19 mouse cellular contexts compared by ENCODE assay signal in genomic region chr9:92129504-92129903, GRCm38 (mm10).
DNase-seq lines count a peak whose midpoint lies in the region; ATAC-seq and TF ChIP-seq lines count a peak whose summit lies in the region.
"Had no signal": no experiment of that assay in that cellular context is flagged by ENCODE, and none has a peak within 500 bp of the region (broad histone marks: within the 10 kb centered on the region; RNA-seq: fewer than 3 reads in every experiment).

No protein-coding gene starts in this region.

- H3K27me3 ChIP-seq in liver, embryonic 14.5 days (ENCODE audit: control insufficient read depth, insufficient read depth, low read length): no peaks in the 10 kb centered on the region
- H3K27me3 ChIP-seq in liver, embryonic 12.5 days (replicated peaks): no peaks in the 10 kb centered on the region
- H3K27me3 ChIP-seq in ES-Bruce4 (ENCODE audit: control insufficient read depth, insufficient read depth, low read length, poor library complexity, severe bottlenecking): no peaks in the 10 kb centered on the region
- H3K27me3 ChIP-seq: embryonic facial prominence, embryonic 13.5 days; limb, embryonic 12.5 days; midbrain, embryonic 12.5 days had no signal

- no peak for TF ChIP-seq POLR2A in ES-Bruce4 (IDR thresholded peaks at IDR 0.05; ENCODE audit: insufficient read depth, low read length)

- no peaks in the 10 kb centered on the region for H3K36me3 ChIP-seq in liver, embryonic 14.5 days (replicated peaks; ENCODE audit: control insufficient read depth, insufficient read depth, low read depth)
- no peaks in the 10 kb centered on the region for H3K36me3 ChIP-seq in liver, embryonic 12.5 days
- H3K36me3 ChIP-seq in ES-Bruce4 (ENCODE audit: control insufficient read depth, insufficient read depth, low read length, poor library complexity, severe bottlenecking): no peaks in the 10 kb centered on the region
- H3K36me3 ChIP-seq: embryonic facial prominence, embryonic 13.5 days; heart, embryonic 10.5 days; limb, embryonic 12.5 days; midbrain, embryonic 12.5 days had no signal

- intact Hi-C loops in heart, postnatal 10 days (cut with DNase I): no loop called here

- no peaks in the 10 kb centered on the region for H3K9me3 ChIP-seq in liver, embryonic 14.5 days (ENCODE audit: control insufficient read depth, low read length)
- no peaks in the 10 kb centered on the region for H3K9me3 ChIP-seq in liver, embryonic 12.5 days (replicated peaks)
- H3K9me3 ChIP-seq in ES-Bruce4 (replicated peaks; ENCODE audit: control insufficient read depth, insufficient read depth, low read length, poor library complexity, severe bottlenecking): no peaks in the 10 kb centered on the region
- H3K9me3 ChIP-seq: embryonic facial prominence, embryonic 13.5 days; limb, embryonic 12.5 days had no signal

- H3K4me2 ChIP-seq in liver, embryonic 14.5 days (ENCODE audit: low read depth): no peak overlapping the region
- no peak overlapping the region for H3K4me2 ChIP-seq in liver, embryonic 12.5 days
- H3K4me2 ChIP-seq: embryonic facial prominence, embryonic 13.5 days; limb, embryonic 12.5 days; midbrain, embryonic 12.5 days had no signal

- no peak overlapping the region for H3K27ac ChIP-seq in liver, embryonic 14.5 days
- no peak overlapping the region for H3K27ac ChIP-seq in liver, embryonic 12.5 days
- no peak overlapping the region for H3K27ac ChIP-seq in ES-Bruce4 (ENCODE audit: insufficient read depth, low read length)
- H3K27ac ChIP-seq: embryonic facial prominence, embryonic 13.5 days; heart, embryonic 10.5 days; limb, embryonic 12.5 days; midbrain, embryonic 12.5 days had no signal

- H3K9ac ChIP-seq in liver, embryonic 14.5 days (replicated peaks): no peak overlapping the region
- no peak overlapping the region for H3K9ac ChIP-seq in liver, embryonic 12.5 days
- no peak overlapping the region for H3K9ac ChIP-seq in ES-Bruce4 (ENCODE audit: low read depth, poor library complexity, severe bottlenecking)
- H3K9ac ChIP-seq: embryonic facial prominence, embryonic 13.5 days; limb, embryonic 12.5 days; midbrain, embryonic 12.5 days had no signal

- TF ChIP-seq CTCF in liver, embryonic 14.5 days (IDR thresholded peaks at IDR 0.05; ENCODE audit: low read depth): peak; percentile 48
- TF ChIP-seq CTCF in ES-Bruce4 (IDR thresholded peaks at IDR 0.05; ENCODE audit: low read depth, low read length): peak; percentile 44

- no peaks in the 10 kb centered on the region for H3K4me1 ChIP-seq in liver, embryonic 14.5 days (replicated peaks; ENCODE audit: control insufficient read depth in 2 of 2, insufficient read depth in 2 of 2, low read length in 1 of 2)
- H3K4me1 ChIP-seq in liver, embryonic 12.5 days: no peaks in the 10 kb centered on the region
- no peaks in the 10 kb centered on the region for H3K4me1 ChIP-seq in ES-Bruce4 (ENCODE audit: control insufficient read depth, insufficient read depth, low read length)
- H3K4me1 ChIP-seq: embryonic facial prominence, embryonic 13.5 days; heart, embryonic 10.5 days; limb, embryonic 12.5 days had no signal

- no peak for ATAC-seq in liver, embryonic 14.5 days (ENCODE audit: insufficient read depth)
- no peak for ATAC-seq in liver, embryonic 12.5 days
- ATAC-seq in common myeloid progenitor, adult 5-6 weeks (replicated peaks; ENCODE audit: low read depth, poor library complexity, severe bottlenecking): 0 out of 2 replicates have a peak, but pooled peaks have one; percentile 39

- DNase-seq in liver, embryonic 14.5 days (ENCODE audit: low read depth in 3 of 3, low spot score in 3 of 3): no peak
- DNase-seq in A20 (ENCODE audit: low read depth, low spot score): peak; percentile 4
- no peak for DNase-seq in heart, postnatal 10 days
- DNase-seq in kidney, adult 9 months: no peak
- DNase-seq: adrenal gland, postnatal 10 days; cerebellum, postnatal 36 days; heart, postnatal 36 days; kidney, postnatal 36 days; layer of hippocampus, postnatal 36 days; lung, postnatal 14 days; right cerebral cortex, postnatal 14 days; thymus, postnatal 14 days had no signal

- H3K4me3 ChIP-seq in liver, embryonic 14.5 days (ENCODE audit: insufficient read depth in 1 of 2, low read depth in 2 of 2, low read length in 2 of 2): no peak overlapping the region
- no peak overlapping the region for H3K4me3 ChIP-seq in liver, embryonic 12.5 days
- H3K4me3 ChIP-seq in ES-Bruce4 (ENCODE audit: low read depth, low read length): no peak overlapping the region
- H3K4me3 ChIP-seq: embryonic facial prominence, embryonic 13.5 days; heart, embryonic 10.5 days; limb, embryonic 12.5 days; midbrain, embryonic 12.5 days had no signal

- WGBS in liver, embryonic 14.5 days (ENCODE audit: insufficient replicate concordance): 67% methylated on average over 3 of the region's 3 CpGs
- WGBS in liver, embryonic 12.5 days (ENCODE audit: insufficient replicate concordance): 55% methylated on average over 3 of the region's 3 CpGs

- TF ChIP-seq EP300 in liver, embryonic 14.5 days (IDR thresholded peaks at IDR 0.05; ENCODE audit: low read depth): no peak
- TF ChIP-seq EP300 in ES-Bruce4 (IDR thresholded peaks at IDR 0.05; ENCODE audit: insufficient read depth, low read depth, low read length): no peak
